Mouse (Mus musculus): ENCODE data around the gene Cdkn1c. TPM values are rescaled to one million over a fixed set of nuclear protein-coding genes. Genes with fewer than 3 reads are reported as not detected.
A peak's percentile ranks its signal among the peaks of the same experiment; 100 is the strongest.

The Cdkn1c gene
- polyA plus RNA-seq (2012; rRNA removed) = 41.7 and 45.9 TPM in 2 replicates

DNA sequence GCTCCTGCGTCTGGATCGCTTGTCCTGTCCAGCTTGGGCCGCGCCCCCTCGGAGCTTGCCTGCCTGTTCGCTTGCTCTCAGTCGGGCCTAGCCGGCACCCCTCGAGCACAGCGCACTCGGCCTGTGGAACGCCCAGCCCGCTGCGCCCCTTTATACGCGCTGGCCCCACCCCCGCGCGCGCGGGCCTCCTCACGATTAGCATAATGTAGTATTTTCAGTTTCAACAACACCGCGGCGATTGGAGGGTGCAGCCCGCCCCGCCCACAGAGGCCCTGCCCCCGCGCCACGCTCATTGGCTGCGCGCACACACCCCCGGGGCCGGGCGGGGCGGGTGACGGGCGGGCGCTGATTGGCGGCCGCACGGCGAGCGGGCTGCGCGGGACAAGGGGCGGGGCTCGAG is at the start of gene Cdkn1c:
TSS of gene Cdkn1c (minus strand) at position 177 of the 400 bp plus-strand sequence.
- Histone ChIP-seq H3K4me3 (ENCODE audit: control insufficient read depth, low read depth, low read length) (peak within 1 kb of the TSS; percentile 66), H3K4me1 (ENCODE audit: control insufficient read depth, insufficient read depth, low read length) (peaks cover 40% of the 10 kb centered on the region), H3K27ac (ENCODE audit: control insufficient read depth, insufficient read depth, low read depth, low read length) (no peak within 1 kb of the TSS), H3K36me3 (ENCODE audit: control insufficient read depth, insufficient read depth, low read length) (no peaks in the 10 kb centered on the region), H3K27me3 (ENCODE audit: control insufficient read depth, insufficient read depth, low read length) (peaks cover 4% of the 10 kb centered on the region; the same call in 1 of the 2 replicates)
- TF ChIP-seq POLR2A (IDR thresholded peaks at IDR 0.05; ENCODE audit: control insufficient read depth, low read depth, low read length) = peak; percentile 49; the same call in 1 of the 2 replicates
- TF ChIP-seq CTCF (IDR thresholded peaks at IDR 0.05; ENCODE audit: control insufficient read depth, insufficient read depth, insufficient replicate concordance, low read depth, low read length) = no peak

DNA sequence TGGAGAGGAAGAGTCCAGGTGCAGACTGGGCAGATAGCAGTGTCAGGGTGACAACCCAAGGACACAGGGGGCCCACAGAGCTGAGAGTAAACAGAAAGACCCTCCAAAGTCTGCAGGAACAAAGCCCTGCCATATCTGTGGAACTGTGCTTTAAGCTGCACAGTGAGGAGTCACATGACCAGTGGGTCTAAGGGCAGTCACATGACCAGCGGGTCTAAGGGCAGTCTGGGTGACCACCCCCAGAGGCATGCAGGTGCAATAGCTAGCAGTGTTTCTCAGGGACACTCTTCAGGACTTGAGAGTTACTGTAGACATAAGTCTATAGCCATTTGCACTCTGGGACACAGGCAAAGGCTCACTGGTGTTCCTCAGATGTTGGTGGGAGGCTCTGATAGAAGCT is 48.7 kb upstream of the Cdkn1c start:
- H3K4me3 ChIP-seq (ENCODE audit: control insufficient read depth, low read depth, low read length) = no peak overlapping the region
- no peaks in the 10 kb centered on the region; the same call in 1 of the 2 replicates for H3K4me1 ChIP-seq (ENCODE audit: control insufficient read depth, insufficient read depth, low read length)
- TF ChIP-seq CTCF (IDR thresholded peaks at IDR 0.05; ENCODE audit: control insufficient read depth, insufficient read depth, insufficient replicate concordance, low read depth, low read length) = no peak
- no peak for TF ChIP-seq POLR2A (IDR thresholded peaks at IDR 0.05; ENCODE audit: control insufficient read depth, low read depth, low read length)
- H3K27ac ChIP-seq (ENCODE audit: control insufficient read depth, insufficient read depth, low read depth, low read length) = no peak overlapping the region
- no peaks in the 10 kb centered on the region for H3K27me3 ChIP-seq (ENCODE audit: control insufficient read depth, insufficient read depth, low read length)
- no peaks in the 10 kb centered on the region for H3K36me3 ChIP-seq (ENCODE audit: control insufficient read depth, insufficient read depth, low read length)

DNA sequence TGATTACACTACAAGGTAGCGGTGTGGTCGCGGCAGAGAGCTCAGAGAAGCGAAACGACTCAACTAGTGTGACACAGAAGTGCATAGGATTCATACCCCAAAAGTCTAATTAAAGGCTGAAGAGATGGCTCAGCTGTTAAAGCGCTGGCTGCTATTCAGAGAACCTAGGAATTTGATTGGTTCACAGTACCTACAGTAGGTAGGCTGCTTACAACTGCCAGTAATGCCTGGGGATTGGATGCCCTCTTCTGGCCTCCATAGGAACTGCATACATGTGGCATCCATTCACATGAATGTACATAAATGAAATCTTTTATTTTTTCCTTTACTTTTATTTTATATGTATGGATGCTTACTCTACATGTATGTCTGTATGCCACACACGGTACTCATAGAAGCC is 45.8 kb upstream of the Cdkn1c start:
- H3K4me1 ChIP-seq (ENCODE audit: control insufficient read depth, insufficient read depth, low read length) = peaks cover 8% of the 10 kb centered on the region
- no peaks in the 10 kb centered on the region for H3K36me3 ChIP-seq (ENCODE audit: control insufficient read depth, insufficient read depth, low read length)
- no peak overlapping the region for H3K27ac ChIP-seq (ENCODE audit: control insufficient read depth, insufficient read depth, low read depth, low read length)
- H3K4me3 ChIP-seq (ENCODE audit: control insufficient read depth, low read depth, low read length) = no peak overlapping the region
- H3K27me3 ChIP-seq (ENCODE audit: control insufficient read depth, insufficient read depth, low read length) = no peaks in the 10 kb centered on the region
- TF ChIP-seq CTCF (IDR thresholded peaks at IDR 0.05; ENCODE audit: control insufficient read depth, insufficient read depth, insufficient replicate concordance, low read depth, low read length) = no peak
- no peak for TF ChIP-seq POLR2A (IDR thresholded peaks at IDR 0.05; ENCODE audit: control insufficient read depth, low read depth, low read length)

DNA sequence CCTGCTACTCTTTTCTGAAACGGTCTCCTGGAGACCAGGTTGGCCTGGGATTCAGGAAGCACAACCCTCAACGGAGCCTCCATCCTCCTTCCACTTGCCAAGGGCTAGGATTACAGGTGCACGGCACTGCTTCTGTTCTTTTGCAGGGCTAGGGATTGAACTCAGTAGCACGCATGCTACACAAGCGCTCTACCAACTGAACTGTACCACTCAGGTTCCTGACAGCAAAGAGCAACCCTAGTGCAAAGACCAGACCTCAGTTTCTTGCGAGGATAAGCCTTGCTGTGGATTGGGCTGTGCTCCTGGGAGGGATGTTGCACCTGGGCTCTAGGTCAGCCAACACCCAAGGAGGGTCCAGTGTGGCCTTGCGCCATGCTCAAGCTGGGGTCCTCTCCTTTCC is 45.4 kb upstream of the Cdkn1c start:
- H3K4me1 ChIP-seq (ENCODE audit: control insufficient read depth, insufficient read depth, low read length) = peaks cover 10% of the 10 kb centered on the region
- no peaks in the 10 kb centered on the region for H3K36me3 ChIP-seq (ENCODE audit: control insufficient read depth, insufficient read depth, low read length)
- TF ChIP-seq CTCF (IDR thresholded peaks at IDR 0.05; ENCODE audit: control insufficient read depth, insufficient read depth, insufficient replicate concordance, low read depth, low read length) (no peak), POLR2A (IDR thresholded peaks at IDR 0.05; ENCODE audit: control insufficient read depth, low read depth, low read length) (no peak)
- no peak overlapping the region for H3K27ac ChIP-seq (ENCODE audit: control insufficient read depth, insufficient read depth, low read depth, low read length)
- H3K4me3 ChIP-seq (ENCODE audit: control insufficient read depth, low read depth, low read length) = no peak overlapping the region
- H3K27me3 ChIP-seq (ENCODE audit: control insufficient read depth, insufficient read depth, low read length) = no peaks in the 10 kb centered on the region

DNA sequence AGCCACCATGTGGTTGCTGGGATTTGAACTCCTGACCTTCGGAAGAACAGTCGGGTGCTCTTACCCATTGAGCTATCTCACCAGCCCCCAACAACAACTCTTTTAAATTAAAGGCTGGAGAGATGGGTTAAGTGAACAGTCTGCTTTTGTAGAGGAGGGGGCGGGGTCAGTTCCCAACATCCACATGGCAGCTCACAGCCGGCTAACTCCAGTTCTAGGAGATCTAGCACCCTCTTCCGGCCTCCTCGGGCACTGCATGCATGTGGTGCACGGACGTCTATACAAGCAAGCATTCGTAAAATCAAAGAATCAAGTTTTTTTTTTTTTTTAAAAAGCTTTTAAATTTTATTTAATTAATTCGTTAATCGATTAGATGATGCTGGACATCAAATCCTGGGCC is 45.0 kb upstream of the Cdkn1c start:
- Histone ChIP-seq H3K4me3 (ENCODE audit: control insufficient read depth, low read depth, low read length) (no peak overlapping the region), H3K4me1 (ENCODE audit: control insufficient read depth, insufficient read depth, low read length) (peaks cover 10% of the 10 kb centered on the region), H3K36me3 (ENCODE audit: control insufficient read depth, insufficient read depth, low read length) (no peaks in the 10 kb centered on the region), H3K27ac (ENCODE audit: control insufficient read depth, insufficient read depth, low read depth, low read length) (no peak overlapping the region), H3K27me3 (ENCODE audit: control insufficient read depth, insufficient read depth, low read length) (no peaks in the 10 kb centered on the region)
- TF ChIP-seq CTCF (IDR thresholded peaks at IDR 0.05; ENCODE audit: control insufficient read depth, insufficient read depth, insufficient replicate concordance, low read depth, low read length) (peak; percentile 71; the same call in 1 of the 2 replicates), POLR2A (IDR thresholded peaks at IDR 0.05; ENCODE audit: control insufficient read depth, low read depth, low read length) (no peak)

DNA sequence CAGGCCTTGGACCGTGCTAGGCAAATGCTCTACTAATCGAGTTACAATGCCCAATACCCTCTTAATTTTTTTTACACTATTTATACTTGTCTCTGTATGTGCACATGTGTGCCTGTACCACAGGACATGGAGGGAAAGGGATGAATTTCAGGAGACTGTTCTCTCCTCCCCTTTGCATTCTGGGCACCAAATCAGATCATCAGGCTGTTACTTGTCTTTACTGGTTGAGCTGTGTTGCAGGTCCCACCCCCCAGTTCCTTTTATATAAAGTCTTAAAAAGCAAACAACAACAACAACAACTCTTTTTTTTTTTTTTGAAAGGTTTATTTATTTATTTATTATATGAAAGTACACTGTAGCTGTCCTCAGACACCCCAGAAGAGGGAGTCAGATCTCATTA is 44.6 kb upstream of the Cdkn1c start:
- Histone ChIP-seq H3K27me3 (ENCODE audit: control insufficient read depth, insufficient read depth, low read length) (no peaks in the 10 kb centered on the region), H3K27ac (ENCODE audit: control insufficient read depth, insufficient read depth, low read depth, low read length) (no peak overlapping the region), H3K4me3 (ENCODE audit: control insufficient read depth, low read depth, low read length) (no peak overlapping the region), H3K36me3 (ENCODE audit: control insufficient read depth, insufficient read depth, low read length) (no peaks in the 10 kb centered on the region), H3K4me1 (ENCODE audit: control insufficient read depth, insufficient read depth, low read length) (peaks cover 10% of the 10 kb centered on the region)
- TF ChIP-seq POLR2A (IDR thresholded peaks at IDR 0.05; ENCODE audit: control insufficient read depth, low read depth, low read length) (no peak), CTCF (IDR thresholded peaks at IDR 0.05; ENCODE audit: control insufficient read depth, insufficient read depth, insufficient replicate concordance, low read depth, low read length) (no peak)

DNA sequence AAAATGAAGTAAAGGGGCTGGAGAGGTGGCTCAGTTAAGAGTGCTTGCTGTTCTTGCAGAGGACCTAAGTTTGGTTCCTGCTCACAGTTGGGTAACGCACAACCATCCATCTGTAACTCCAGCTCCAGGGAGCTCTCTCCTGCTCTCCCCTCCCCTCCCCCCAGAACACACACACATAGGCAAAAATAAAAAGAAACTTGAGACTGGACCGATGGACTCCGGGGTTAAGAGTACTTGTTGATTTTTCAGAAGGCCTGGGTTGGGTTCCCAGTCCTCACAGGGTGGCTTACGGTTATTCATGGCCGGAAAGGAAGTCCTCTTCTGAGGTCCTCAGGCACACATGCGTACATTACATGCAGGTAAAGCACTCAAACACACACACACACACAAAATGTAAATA is 43.1 kb upstream of the Cdkn1c start:
- TF ChIP-seq POLR2A (IDR thresholded peaks at IDR 0.05; ENCODE audit: control insufficient read depth, low read depth, low read length) (no peak), CTCF (IDR thresholded peaks at IDR 0.05; ENCODE audit: control insufficient read depth, insufficient read depth, insufficient replicate concordance, low read depth, low read length) (no peak)
- H3K27me3 ChIP-seq (ENCODE audit: control insufficient read depth, insufficient read depth, low read length) = no peaks in the 10 kb centered on the region
- no peak overlapping the region for H3K4me3 ChIP-seq (ENCODE audit: control insufficient read depth, low read depth, low read length)
- H3K4me1 ChIP-seq (ENCODE audit: control insufficient read depth, insufficient read depth, low read length) = peaks cover 10% of the 10 kb centered on the region
- no peak overlapping the region for H3K27ac ChIP-seq (ENCODE audit: control insufficient read depth, insufficient read depth, low read depth, low read length)
- H3K36me3 ChIP-seq (ENCODE audit: control insufficient read depth, insufficient read depth, low read length) = no peaks in the 10 kb centered on the region
